Mouse (Mus musculus): ENCODE data around the gene Shank2. TPM values are rescaled to one million over a fixed set of nuclear protein-coding genes. Genes with fewer than 3 reads are reported as not detected.

Shank2 gene
- under 1 TPM; 0.20 to 0.41 TPM for total RNA-seq (2021)
- long read RNA-seq, experiment 1: 0 reads
- long read RNA-seq, experiment 2, partial matches to known transcripts: 0 of 1 reads
- long read RNA-seq, experiment 2, other reads (novel, unspliced or antisense): 1 of 1 reads

DNA sequence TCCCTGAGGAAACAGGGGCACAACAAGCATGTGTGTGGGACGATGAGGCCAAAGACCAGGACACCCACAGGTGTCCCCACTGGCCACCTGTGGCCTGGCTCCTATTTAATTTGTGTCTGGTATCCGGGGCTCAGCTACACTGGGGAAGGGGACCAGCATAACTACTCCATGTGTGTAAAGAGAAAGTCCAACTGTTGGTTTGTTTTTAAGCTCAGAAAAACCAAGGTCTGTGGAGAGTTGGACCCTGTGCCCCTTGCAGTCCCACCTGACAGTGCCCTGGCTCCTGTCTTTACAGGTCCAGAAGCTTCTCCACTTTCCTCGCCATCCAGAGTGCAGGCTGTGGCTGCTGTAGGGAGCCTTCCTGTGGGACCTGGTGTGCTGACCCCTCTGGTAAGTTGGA lies at the start of gene Shank2:
TSS of gene Shank2 (plus strand) at position 301 of the 400 bp plus-strand sequence.
- no peak for DNase-seq

- DNase-seq: no peak
Observed at GRCm38 (mm10) chr7:143952130-143952529, 49.6 kb upstream of the Shank2 start.

- no peak for DNase-seq
Observed at GRCm38 (mm10) chr7:143956575-143957295, 45.0 kb upstream of the Shank2 start.

DNA sequence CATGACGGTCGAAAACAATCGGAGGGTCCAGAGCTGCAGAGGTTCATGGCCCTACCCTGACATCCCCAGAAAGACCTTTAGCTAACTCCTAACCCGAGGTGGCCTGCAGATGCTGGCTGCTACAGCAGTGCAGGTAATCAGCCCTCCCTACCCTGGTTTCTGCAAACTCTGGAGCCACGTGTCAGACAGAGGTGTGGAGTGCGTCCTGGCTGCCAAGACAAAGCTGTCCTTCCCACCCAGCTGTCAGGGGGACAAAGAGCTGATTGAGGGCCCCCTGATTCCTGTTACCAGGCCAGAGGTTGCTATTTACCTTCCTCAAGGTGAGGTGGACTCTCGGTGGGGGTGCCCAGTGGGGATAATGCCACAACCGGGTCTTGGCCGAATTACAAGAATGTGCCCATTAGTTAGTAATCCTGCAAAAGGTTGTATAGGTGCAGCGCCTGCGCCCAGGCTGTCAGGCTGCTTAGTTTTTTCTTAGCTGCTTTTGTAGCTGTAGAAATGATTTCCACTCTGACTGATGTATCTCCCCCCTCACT lies 43.6 kb upstream of the Shank2 start:
- no peak for DNase-seq

- DNase-seq: no peak
Observed at GRCm38 (mm10) chr7:143963813-143964212, 37.9 kb upstream of the Shank2 start.

- DNase-seq: no peak
Observed at GRCm38 (mm10) chr7:143966621-143967020, 35.1 kb upstream of the Shank2 start.

DNA sequence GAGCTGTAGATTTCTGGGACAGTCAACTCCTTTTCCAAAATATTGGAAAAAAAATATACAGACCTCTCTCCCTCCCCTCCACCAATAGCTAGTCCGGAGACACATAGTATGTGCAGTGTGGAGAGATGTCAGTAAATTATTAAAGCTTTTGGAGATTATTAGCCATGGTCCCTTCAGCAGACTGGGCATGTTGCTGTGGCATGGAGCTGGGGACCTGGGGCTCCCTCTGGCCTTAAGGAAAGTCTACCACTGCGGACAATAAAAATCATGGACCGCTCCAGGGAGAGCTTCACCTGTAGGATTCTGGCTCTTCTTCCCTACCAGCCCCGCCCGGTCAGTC lies 24.3 kb upstream of the Shank2 start:
- no peak for DNase-seq

DNA sequence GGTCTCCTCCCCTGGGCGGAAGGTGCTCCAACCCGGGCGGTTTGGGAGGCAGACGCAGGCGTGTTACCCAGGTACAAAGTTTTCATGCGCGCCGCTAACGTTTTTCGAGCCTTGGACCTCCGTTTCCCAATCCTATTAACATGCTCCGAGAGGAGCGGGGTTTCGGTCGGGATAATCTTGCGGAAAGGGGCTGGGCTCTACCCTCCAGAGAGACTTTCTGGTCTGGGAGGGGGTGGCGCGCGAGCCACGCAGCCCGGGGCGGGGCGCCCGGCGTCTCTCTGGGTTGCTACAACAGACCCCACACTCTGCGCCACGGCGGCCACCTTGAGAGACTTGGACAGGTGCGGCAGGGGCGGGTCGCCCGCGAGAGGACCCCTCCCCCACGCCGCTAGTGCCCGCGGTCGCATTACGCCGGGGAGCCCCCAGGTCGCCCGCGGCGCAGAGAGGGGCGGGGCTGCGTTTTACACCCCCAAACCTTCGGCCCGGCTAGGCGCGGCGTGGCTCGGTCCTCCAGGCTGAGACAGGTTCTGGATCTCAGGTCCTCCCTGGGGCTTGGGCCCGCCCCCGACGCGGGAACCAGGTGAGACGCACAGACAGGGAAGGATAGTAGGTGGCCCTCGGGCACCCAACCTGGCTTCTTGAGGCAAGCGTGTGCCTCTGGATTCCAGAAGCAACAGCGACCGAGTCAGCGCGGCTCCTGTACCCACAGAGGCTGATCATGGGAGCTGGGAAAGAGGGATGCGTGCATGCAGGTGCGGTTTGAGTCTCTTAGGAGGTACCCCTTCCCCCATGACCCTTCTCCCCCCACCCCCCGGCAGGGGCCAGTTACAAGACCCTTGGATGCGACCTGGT lies 23.7 kb upstream of the Shank2 start:
- DNase-seq: no peak

DNA sequence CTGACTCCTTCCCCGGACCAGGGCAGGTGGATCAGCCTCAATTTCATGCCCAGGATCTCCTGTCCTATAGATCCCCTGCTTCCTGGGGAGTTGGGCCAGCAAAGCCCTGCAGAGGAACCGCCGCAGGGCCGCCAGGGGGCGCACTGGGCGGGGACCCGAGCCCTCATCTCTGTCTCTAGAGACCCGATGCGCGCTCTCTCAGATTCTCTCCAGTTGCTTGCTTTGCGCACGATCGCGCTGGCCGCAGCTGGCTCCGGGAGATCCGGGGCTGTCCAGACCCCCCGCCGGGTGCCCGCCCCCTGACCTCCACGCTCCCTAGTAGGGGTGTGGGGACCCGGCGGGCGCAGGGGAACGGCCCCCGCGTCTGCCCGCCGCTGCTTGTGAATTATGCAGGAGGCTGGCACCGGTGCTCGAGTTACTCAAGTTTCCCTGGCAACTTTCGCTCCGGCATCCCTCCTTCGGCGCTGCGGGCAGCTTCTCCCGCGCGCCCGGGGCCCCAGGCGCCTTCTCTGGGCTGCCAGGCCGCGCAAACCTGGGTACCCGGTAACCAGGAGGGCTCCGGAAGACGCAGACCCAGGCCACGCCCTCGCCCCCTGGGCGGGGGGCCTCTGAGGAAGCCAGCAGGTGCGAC lies 22.9 kb upstream of the Shank2 start:
- peak; percentile 9 to 19 for DNase-seq

DNA sequence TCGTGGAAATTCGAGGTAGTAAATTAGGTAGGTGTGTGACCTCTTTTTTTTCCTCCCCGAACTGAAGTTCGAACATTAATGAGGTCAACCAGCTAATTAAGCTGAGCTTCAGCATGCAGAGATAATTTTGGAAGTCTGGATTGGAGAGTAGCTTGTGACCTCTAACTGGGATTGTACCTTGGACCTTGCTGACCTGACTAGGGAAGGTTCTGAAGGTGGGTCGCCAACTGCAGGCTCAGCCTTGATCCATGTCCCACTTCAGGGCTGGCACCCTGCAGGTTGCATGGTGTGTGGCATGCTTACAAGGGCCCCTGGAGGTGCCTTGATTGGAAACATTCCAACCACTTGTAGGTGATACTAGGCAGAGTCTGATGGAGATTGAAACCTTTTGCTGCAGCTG lies 21.7 kb upstream of the Shank2 start:
- DNase-seq: no peak

DNA sequence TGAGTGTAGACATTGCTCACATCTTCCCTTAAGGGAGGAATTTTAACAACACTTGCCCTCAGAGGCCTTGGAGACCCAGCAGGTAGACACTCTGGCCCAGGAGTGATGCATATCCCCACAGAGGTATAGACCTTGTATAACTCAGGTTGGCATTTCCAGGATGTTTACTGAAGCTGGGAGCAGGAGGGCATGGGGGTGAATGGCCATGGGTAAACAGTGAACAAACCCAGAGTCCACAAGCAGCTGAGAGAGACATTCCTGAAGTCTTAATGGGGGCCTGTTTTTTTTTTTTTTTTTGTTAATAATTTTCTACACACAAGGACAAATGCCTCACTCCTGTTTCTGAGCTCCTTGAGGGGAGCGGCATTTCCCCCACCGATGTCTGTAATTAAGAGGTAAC lies 15.4 kb upstream of the Shank2 start:
- no peak for DNase-seq

DNA sequence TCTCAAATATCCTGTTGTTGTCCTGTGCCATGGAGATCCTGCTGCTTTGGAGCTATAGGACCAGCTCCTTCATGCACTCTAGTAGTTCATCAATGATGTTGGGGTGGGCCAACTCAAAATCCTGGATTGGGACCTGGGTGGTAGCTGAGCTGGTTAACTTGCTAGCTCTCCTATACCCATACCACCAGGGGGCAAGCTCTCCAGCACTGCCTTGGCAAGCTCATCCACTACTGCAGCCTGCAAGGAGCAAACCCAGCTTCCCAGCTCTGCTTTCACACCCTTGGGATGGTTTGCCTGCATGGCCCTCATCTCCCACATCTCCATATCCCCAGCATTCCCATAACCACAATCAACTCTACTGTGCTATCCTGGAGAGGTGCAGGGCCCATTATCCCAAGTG lies 10.6 kb upstream of the Shank2 start:
- no peak for DNase-seq

- DNase-seq: no peak
Observed at GRCm38 (mm10) chr7:143999073-143999472, 2.7 kb upstream of the Shank2 start.

GRCm38 (mm10) chr7:144003471-144003870 lies 1.7 kb downstream of the Shank2 start:
- DNase-seq: no peak

DNA sequence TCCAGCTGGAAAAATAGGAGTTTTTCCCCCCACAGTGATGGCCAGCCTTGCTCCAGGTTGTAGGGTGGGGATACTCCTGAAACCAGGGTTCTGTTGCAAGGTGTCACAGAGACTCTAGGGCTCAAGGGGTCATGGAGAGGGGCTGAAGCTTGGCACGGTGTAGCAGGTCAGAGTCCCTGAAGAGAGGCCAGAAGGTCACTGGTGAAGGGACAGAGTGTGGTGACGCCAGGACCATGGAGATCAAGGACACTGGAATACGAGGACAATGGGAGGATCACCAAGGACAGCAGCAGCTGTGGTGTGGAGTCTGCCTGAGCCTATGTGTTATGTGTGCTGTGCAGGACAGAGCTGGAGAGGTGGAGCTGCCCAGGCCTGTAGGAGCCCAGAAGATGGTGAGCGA lies 6.4 kb downstream of the Shank2 start:
- no peak for DNase-seq

GRCm38 (mm10) chr7:144008985-144009384 lies 7.3 kb downstream of the Shank2 start:
- no peak for DNase-seq

GRCm38 (mm10) chr7:144014485-144014884 lies 12.8 kb downstream of the Shank2 start:
- no peak for DNase-seq

DNA sequence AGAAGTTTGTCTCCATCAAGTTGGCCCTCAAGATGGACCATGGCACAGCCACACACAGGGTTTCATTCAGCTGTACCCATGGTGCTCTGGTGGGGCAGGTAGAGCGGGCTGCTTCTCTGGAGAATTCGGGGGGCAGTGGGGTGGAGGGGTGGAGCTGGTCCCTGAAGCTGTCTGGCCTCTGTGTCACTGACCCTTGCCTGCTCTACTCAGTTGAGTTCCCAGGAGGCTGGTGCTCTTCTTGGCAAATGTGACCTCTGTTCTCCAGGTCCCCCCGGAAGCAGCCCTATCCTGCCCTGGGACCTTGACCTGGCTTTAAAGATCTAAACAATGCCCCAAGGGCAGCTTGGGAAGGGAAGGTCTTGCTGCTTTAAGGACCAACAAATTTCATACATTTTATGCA lies 20.1 kb downstream of the Shank2 start:
- no peak for DNase-seq

GRCm38 (mm10) chr7:144022682-144023081 lies 21.0 kb downstream of the Shank2 start:
- no peak for DNase-seq

- no peak for DNase-seq
Observed at GRCm38 (mm10) chr7:144023561-144023960, 21.8 kb downstream of the Shank2 start.

DNA sequence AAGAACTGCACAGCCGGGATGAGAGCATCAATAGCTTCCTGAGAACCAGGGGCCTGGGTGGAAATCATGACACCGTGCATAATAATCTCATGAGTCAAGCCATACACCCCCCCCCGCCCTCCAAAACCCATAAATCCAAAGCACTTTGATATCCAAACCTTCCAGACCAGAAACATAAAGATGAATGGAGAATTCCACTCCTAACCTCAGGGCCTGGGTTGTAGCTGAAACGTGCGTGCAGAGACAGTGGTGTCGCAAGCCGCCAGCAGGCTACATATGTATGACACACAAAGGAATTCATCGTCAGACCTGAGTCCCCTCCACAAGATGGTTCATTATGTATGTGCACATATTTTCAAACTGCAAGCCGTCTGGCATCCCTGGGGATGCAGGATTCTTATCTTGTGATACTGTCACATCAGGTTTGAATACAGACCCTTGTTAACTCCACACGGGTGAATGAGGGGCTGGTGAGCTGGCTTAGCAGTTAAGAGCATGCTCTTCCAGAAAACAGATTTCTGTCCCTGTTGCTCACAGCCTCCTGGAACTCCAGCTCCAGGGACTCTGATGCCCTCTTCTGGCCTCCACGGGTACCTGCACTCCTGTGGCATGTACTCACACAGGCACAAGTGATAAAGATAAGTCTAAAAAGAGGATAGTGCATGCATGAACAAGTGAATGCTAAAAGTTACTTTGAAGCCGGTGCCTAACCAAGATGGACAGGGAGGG lies 24.5 kb downstream of the Shank2 start:
- DNase-seq: no peak

GRCm38 (mm10) chr7:144029246-144029645 lies 27.5 kb downstream of the Shank2 start:
- no peak for DNase-seq

Data from heart, adult 18-20 months (tissue).